Mouse (Mus musculus): ENCODE measurements around the gene Arvcf. TPM values are rescaled to one million over a fixed set of nuclear protein-coding genes. Genes with fewer than 3 reads are reported as not detected.

Gene Arvcf
- 62.1 and 95.5 TPM in 2 replicates for total RNA-seq (2014; rRNA removed; ENCODE audit: low replicate concordance)
- polyA plus RNA-seq (2015; fragmentation: Nextera tagmentation; extraction: Ambion mirVana) = 22.5 and 22.6 TPM in 2 replicates

DNA sequence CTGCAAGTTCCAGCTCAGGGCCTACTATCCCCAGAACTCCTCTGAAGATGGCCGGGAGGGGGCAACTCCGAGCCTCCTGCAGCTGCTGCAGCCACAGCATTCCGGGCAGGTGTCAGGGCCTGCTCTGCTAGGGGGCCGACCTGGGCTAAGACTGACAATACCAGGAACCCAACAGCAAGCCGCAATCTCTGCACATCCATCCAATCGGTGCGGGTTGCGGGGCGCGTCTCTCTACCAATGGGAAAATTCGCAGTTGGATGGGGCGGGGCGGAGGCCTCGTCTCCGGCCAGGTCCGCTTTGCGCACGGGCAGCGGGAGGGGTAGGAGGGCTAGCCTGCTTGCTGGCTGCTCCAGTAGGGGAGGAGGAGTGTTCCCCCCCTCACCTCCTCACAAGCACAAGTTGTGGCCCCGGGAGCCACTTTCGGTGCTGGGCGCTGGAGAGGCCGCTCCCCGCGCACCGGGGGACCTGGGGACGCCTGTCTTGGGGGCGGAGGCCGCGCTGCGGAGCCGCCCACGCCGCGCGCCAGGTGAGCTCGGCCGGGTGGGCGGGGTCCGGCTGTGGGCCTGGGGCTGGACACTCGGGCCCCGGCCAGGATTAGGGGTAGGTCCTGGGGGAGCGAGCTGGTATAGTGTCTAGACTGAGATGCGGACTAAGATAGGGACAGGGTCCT lies at the start of gene Arvcf, which contains the start of gene Tango2:
Gene Arvcf, plus strand, starts transcription at position 252 of the 670 bp plus-strand sequence.
Gene Tango2, minus strand, starts transcription at position 173 of the 670 bp plus-strand sequence.
- H3K27ac ChIP-seq (ENCODE audit: low read depth) = no peak within 1 kb of the TSS

DNA sequence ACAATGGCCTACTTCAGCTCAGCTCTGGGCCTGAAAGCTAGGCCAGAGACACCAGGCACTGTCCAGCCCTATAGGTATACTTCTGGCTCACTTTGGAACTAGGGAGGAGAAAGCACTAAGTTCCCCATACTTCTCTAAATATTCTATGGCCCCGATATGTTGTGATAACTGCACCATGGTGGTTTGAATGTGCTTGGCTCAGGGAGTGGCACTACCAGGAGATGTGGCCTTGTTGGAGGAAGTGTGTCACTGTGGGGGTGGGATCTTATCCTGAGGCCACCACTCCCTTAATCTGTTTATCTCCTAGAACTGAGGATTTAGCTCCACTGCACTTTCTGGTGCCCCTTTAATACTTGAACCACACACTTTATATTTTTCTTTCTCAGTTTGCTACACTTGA lies 39.8 kb upstream of the Arvcf start:
- 83% methylated on average over 1 of the region's 1 CpGs for WGBS
- no peak for ATAC-seq (ENCODE audit: insufficient read depth, low read depth)
- no peaks in the 10 kb centered on the region for H3K9me3 ChIP-seq (replicated peaks; ENCODE audit: control insufficient read depth, low read length)
- H3K27me3 ChIP-seq (ENCODE audit: control insufficient read depth, insufficient read depth, low read length) = no peaks in the 10 kb centered on the region
- no peak overlapping the region for H3K9ac ChIP-seq (replicated peaks; ENCODE audit: low read depth, low read length)
- H3K27ac ChIP-seq (ENCODE audit: low read depth) = no peak overlapping the region
- no peaks in the 10 kb centered on the region for H3K4me1 ChIP-seq (ENCODE audit: control insufficient read depth, insufficient read depth)
- TF ChIP-seq CTCF (IDR thresholded peaks at IDR 0.05; ENCODE audit: low read depth) = no peak
- TF ChIP-seq EP300 (IDR thresholded peaks at IDR 0.05; ENCODE audit: low read depth) = no peak
- H3K4me3 ChIP-seq (ENCODE audit: low read depth, low read length) = no peak overlapping the region
- DNase-seq (ENCODE audit: low spot score) = no peak
- H3K36me3 ChIP-seq (replicated peaks; ENCODE audit: control insufficient read depth, insufficient read depth, low read length) = peaks cover 56% of the 10 kb centered on the region
- no peak overlapping the region for H3K4me2 ChIP-seq (ENCODE audit: low read depth, low read length)

More for the DNA sequence above, at the start of gene Arvcf, which contains the start of gene Tango2:
- DNase-seq (ENCODE audit: low spot score) (peak; percentile 82), ATAC-seq (ENCODE audit: insufficient read depth, low read depth) (peak; percentile 82)
- peaks cover 15% of the 10 kb centered on the region for H3K27me3 ChIP-seq (ENCODE audit: control insufficient read depth, insufficient read depth, low read length)
- no peaks in the 10 kb centered on the region for H3K36me3 ChIP-seq (replicated peaks; ENCODE audit: control insufficient read depth, insufficient read depth, low read length)
- H3K4me3 ChIP-seq (ENCODE audit: low read depth, low read length) = peak within 1 kb of the TSS; percentile 74
- H3K4me2 ChIP-seq (ENCODE audit: low read depth, low read length) = peak within 1 kb of the TSS; percentile 100
- no peak for TF ChIP-seq EP300 (IDR thresholded peaks at IDR 0.05; ENCODE audit: low read depth)
- TF ChIP-seq CTCF (IDR thresholded peaks at IDR 0.05; ENCODE audit: low read depth) = 0 out of 2 replicates have a peak, but pooled peaks have one; percentile 8
- H3K9ac ChIP-seq (replicated peaks; ENCODE audit: low read depth, low read length) = peak within 1 kb of the TSS; percentile 54
- H3K9me3 ChIP-seq (replicated peaks; ENCODE audit: control insufficient read depth, low read length) = no peaks in the 10 kb centered on the region
- under 1% methylated on average over 44 of the region's 44 CpGs for WGBS
- peaks cover 5% of the 10 kb centered on the region for H3K4me1 ChIP-seq (ENCODE audit: control insufficient read depth, insufficient read depth)

DNA sequence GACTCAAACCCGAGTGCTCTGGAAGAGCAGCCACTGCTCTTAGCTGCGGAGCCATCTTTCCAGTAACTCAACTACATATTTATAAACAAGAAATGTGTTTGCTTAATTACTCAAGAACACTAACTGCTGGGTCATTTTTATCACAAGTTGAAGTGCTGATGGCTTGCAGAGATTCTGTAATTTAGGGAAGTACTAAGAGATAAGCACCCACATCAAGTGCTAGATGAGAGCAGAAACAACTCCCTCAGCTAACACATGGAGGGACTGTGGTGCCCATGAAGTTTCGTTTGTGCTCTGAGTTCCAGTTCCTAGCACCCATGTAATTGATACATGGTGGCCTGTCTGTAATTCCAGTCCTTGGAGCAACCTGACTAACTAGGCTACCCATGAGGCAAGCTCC lies 29.0 kb upstream of the Arvcf start:
- 78% methylated on average over 3 of the region's 3 CpGs for WGBS
- no peak for ATAC-seq (ENCODE audit: insufficient read depth, low read depth)
- no peak for DNase-seq (ENCODE audit: low spot score)
- no peaks in the 10 kb centered on the region for H3K9me3 ChIP-seq (replicated peaks; ENCODE audit: control insufficient read depth, low read length)
- H3K27me3 ChIP-seq (ENCODE audit: control insufficient read depth, insufficient read depth, low read length) = no peaks in the 10 kb centered on the region
- H3K36me3 ChIP-seq (replicated peaks; ENCODE audit: control insufficient read depth, insufficient read depth, low read length) = peaks cover 38% of the 10 kb centered on the region
- H3K4me2 ChIP-seq (ENCODE audit: low read depth, low read length) = no peak overlapping the region
- H3K9ac ChIP-seq (replicated peaks; ENCODE audit: low read depth, low read length) = no peak overlapping the region
- no peak overlapping the region for H3K27ac ChIP-seq (ENCODE audit: low read depth)
- no peaks in the 10 kb centered on the region for H3K4me1 ChIP-seq (ENCODE audit: control insufficient read depth, insufficient read depth)
- no peak overlapping the region for H3K4me3 ChIP-seq (ENCODE audit: low read depth, low read length)
- no peak for TF ChIP-seq EP300 (IDR thresholded peaks at IDR 0.05; ENCODE audit: low read depth)
- TF ChIP-seq CTCF (IDR thresholded peaks at IDR 0.05; ENCODE audit: low read depth) = no peak

DNA sequence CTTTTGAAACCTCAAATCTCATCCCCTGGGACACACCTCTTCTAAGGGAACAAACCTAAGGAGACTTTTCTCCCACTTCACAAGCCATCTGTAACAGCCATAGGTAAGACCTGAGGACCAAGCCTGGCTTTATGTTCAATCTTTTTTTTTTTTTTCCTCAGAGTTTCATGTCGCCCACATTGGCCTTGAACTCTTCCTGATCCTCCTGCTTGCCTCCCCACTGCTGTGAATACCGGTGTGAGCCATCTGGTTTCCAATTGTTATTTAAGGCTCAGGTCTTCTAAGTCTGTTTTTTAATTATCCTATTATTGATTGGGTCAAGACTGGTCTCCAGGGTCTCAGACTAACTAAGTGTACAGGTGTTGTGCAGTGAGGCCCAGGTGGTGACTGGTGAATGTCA lies 26.5 kb upstream of the Arvcf start:
- peaks cover 32% of the 10 kb centered on the region for H3K36me3 ChIP-seq (replicated peaks; ENCODE audit: control insufficient read depth, insufficient read depth, low read length)
- no peak for TF ChIP-seq EP300 (IDR thresholded peaks at IDR 0.05; ENCODE audit: low read depth)
- TF ChIP-seq CTCF (IDR thresholded peaks at IDR 0.05; ENCODE audit: low read depth) = no peak
- ATAC-seq (ENCODE audit: insufficient read depth, low read depth) (no peak), DNase-seq (ENCODE audit: low spot score) (no peak)
- 80% methylated on average over 2 of the region's 2 CpGs for WGBS
- H3K4me2 ChIP-seq (ENCODE audit: low read depth, low read length) = no peak overlapping the region
- no peaks in the 10 kb centered on the region for H3K9me3 ChIP-seq (replicated peaks; ENCODE audit: control insufficient read depth, low read length)
- no peak overlapping the region for H3K4me3 ChIP-seq (ENCODE audit: low read depth, low read length)
- H3K27me3 ChIP-seq (ENCODE audit: control insufficient read depth, insufficient read depth, low read length) = no peaks in the 10 kb centered on the region
- no peak overlapping the region for H3K9ac ChIP-seq (replicated peaks; ENCODE audit: low read depth, low read length)
- H3K27ac ChIP-seq (ENCODE audit: low read depth) = no peak overlapping the region
- H3K4me1 ChIP-seq (ENCODE audit: control insufficient read depth, insufficient read depth) = no peaks in the 10 kb centered on the region

DNA sequence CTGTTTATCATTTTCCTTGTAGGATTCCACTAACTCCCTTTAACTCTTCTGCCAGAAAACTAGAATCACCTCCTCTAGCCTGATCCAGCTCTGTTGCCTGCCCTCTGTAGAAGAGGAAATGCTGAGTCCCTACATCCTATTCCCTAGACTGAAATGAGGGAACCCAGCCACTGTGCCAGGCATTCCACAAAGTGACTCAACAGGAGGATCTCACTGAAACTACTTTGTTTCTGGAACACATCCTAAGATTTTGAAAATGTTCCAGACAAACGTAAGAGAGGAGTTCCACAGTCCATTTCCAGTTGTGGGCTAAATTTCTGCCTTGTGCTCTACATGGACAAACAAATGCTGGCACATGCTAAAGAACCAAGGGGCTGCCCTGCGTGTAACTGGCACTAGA lies 24.5 kb upstream of the Arvcf start:
- no peak for TF ChIP-seq EP300 (IDR thresholded peaks at IDR 0.05; ENCODE audit: low read depth)
- no peak for TF ChIP-seq CTCF (IDR thresholded peaks at IDR 0.05; ENCODE audit: low read depth)
- Histone ChIP-seq H3K27me3 (ENCODE audit: control insufficient read depth, insufficient read depth, low read length) (no peaks in the 10 kb centered on the region), H3K4me3 (ENCODE audit: low read depth, low read length) (no peak overlapping the region), H3K4me2 (ENCODE audit: low read depth, low read length) (no peak overlapping the region), H3K27ac (ENCODE audit: low read depth) (no peak overlapping the region), H3K36me3 (replicated peaks; ENCODE audit: control insufficient read depth, insufficient read depth, low read length) (peaks cover 31% of the 10 kb centered on the region), H3K4me1 (ENCODE audit: control insufficient read depth, insufficient read depth) (0 out of 2 replicates have a peak, but pooled peaks cover 3% of the 10 kb centered on the region), H3K9me3 (replicated peaks; ENCODE audit: control insufficient read depth, low read length) (no peaks in the 10 kb centered on the region), H3K9ac (replicated peaks; ENCODE audit: low read depth, low read length) (no peak overlapping the region)
- ATAC-seq (ENCODE audit: insufficient read depth, low read depth) (peak; percentile 47; the same call in 1 of the 2 replicates), DNase-seq (ENCODE audit: low spot score) (no peak)
- WGBS = 66% methylated on average over 2 of the region's 2 CpGs
